Mouse (Mus musculus) cerebellum, adult 11 months (tissue): ENCODE measurements at regions not wholly inside any gene's neighbourhood (a gene's known extent, or its start where the extent isn't known, plus 50 kb on each side); places are given as distances from the start of the nearest gene placed in this dataset.

Experiments used
- DNase-seq: peaks from one replicate; pipeline ENCODE4 v3.0.0; 2022

- peak; percentile 39 for DNase-seq
Measured at GRCm38 (mm10) chrX:69028650-69029049, 135.8 kb upstream of the Gm6812 start.

GRCm38 (mm10) chrX:69009190-69009589, 116.3 kb upstream of the Gm6812 start:
- no peak for DNase-seq

- no peak for DNase-seq
Measured at GRCm38 (mm10) chrX:69007986-69008385, 115.1 kb upstream of the Gm6812 start.
